Mouse (Mus musculus): ENCODE data around the gene Dnajb8.

Dnajb8 gene

DNA sequence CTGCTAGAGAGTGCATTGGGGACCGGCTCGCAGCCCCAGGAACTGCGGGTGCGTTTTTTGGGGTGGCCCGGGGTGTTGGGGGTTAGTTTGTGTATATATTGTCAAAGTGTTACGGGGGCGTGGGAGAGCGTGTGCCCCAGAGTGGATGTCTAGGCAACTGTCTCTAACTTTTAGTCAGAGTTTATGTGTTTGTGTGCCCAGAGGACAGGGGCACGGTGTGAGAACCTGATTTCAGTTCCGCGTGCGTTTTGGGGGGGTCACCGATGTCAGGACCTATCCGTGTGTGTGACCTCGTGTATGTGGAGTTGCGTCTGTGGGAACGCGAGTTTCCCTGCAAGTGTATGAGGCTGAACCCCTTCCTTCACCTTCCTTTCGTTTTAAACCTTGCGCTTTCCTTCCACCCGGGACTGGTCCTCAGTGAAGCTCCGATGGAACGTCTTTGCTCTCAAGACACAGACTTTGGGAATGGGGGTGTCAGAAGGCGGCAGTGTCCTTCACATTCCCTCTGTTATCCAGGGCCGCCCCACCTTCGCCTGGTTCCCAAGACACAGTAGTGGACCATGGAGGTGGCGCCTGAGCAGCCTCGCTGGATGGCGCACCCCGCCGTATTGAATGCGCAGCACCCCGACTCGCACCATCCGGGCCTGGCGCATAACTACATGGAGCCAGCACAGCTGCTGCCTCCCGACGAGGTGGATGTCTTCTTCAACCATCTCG is 22.9 kb upstream of the Dnajb8 start:
- DNase-seq (ENCODE audit: low spot score in 2 of 2), result no peak

DNA sequence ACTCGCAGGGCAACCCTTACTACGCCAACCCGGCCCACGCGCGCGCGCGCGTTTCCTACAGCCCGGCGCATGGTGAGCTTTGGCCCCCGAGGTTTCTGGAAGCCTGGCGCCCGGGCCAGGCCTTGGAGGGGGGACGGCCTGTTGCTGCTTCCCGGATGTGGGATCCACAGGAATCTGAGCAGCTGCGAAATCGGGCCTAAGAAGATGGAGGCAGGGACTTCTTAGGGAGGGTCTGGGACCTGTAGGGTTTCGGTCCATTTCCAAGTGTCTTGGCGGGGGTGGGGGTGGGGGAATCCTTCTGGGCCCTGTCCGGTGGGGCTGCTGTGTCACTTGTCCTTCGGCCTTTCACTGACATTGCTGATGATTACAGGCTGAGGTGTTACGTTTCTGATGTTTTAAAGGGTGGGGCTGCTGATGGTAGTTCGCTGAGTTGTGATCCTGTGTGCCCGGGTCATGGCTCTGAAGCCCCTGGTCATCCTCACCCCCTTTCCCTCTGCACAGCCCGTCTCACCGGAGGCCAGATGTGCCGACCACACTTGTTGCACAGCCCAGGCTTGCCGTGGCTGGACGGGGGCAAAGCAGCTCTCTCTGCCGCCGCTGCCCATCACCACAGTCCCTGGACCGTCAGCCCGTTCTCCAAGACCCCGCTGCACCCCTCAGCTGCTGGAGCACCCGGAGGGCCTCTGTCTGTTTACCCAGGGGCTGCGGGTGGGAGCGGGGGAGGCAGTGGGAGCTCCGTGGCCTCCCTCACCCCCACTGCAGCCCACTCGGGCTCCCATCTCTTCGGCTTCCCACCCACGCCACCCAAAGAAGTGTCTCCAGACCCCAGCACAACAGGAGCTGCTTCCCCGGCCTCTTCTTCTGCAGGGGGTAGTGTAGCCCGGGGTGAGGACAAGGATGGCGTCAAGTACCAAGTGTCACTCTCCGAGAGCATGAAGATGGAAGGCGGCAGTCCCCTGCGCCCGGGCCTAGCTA is 22.1 kb upstream of the Dnajb8 start:
- DNase-seq (ENCODE audit: low spot score in 2 of 2), result no peak

DNA sequence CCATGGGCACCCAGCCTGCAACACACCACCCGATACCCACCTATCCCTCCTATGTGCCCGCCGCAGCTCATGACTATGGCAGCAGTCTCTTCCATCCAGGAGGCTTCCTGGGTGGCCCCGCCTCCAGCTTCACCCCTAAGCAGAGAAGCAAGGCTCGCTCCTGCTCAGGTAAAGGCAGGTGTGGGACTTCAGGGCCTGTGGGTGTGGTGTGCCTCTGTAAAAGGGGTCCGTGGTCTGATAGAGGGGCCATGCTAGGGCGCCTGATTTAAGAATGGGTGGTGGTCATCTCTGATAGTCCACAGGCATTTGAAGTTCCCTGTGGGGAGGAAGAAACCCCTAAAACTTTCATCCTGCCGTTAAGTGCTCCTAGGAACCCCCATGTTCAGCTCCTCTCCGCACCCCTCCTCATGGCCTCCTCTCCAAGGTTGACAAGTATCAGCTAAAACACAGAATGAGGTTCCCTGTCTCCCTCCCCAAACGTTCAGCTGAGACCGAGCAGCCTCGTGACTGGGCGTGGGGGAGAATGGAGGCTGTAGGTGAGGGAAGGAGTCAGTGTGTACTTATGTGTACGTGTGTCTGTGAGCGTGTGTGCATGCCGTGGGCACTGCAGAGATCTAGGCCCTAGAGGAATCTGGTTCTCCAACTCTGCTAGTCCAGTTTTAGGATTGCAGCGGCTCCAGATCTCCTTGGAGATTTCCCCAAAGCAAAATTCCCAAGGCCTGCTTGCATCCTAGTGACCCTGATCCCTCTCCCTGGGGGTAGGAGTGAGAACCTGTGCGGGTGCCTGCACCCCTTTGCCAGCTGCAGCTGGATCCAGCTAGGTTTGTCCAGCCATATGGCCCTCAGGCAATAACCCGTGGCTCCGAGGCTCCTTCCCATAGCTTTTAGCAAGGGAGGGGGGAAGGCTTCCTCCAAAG is 21.1 kb upstream of the Dnajb8 start:
- no peak for DNase-seq (ENCODE audit: low spot score in 2 of 2)

DNA sequence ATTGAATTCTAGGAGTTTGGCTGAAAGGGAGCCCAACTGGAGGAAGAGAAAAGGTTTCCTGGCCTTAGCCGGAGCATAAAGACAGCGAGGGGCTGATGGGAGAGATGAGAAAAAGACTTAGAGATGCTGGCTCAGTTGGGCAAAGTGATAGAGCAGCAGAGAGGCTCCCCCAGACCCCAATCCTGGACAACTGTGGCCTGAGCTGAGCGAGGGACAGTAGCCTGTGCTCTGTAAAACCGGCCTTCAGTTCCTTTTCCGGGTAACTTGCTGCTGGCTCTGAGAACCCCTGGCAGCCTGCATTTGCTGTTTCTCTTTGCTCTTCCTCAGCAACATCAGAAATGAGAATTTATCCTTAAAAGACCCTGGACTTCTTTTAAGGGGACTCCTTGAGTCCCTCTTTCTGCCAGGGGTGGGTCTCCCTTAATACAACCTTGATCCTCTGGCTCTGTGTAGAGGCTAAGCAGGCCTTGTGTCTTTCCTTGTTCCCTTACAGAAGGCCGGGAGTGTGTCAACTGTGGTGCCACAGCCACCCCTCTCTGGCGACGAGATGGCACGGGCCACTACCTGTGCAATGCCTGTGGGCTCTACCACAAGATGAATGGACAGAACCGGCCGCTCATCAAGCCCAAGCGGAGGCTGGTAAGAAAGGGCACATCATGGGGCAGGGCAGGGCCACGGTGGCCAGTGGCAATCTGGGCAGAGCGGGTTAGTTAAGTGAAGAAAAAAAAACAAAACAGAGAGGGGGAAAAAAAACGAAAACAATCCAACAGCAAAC is 20.0 kb upstream of the Dnajb8 start:
- DNase-seq (ENCODE audit: low spot score in 2 of 2), result no peak

DNA sequence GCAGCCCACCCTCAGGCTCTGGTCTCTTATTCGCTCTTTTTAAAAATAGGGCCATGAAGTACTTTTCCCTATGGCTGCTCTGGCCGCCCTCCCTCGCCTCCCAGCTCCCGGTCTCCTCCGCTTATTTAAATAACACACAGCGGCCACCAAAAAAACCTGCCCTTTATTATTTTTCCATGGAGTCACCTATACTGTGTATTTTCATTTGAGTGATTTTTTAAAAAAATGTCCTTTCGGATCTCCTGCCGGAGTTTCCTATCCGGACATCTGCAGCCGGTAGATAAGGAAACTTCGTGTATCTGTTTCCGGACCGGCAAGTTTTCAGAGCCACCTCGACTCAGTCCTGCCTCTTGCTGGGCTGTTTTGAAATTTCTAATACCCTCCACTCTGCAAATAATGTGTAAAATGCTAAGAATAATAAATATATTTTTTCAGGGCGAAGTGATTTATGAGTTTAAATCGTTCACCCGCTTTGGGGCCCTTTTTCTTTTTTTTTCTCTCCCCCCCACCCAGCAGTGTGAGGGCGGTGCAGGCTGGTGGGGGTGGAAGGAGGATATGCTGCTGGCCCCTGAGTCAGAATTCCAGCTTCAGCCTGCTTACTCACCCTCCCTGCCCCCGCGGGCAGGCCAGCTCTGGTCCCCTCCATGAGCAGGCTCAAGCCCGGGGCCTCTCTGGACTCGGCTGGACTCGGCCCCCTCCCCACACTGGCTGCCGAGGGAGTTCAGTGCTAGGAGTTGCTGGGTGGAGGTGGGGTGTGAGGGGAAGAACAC is 19.0 kb upstream of the Dnajb8 start:
- DNase-seq (ENCODE audit: low spot score in 2 of 2), result no peak

DNA sequence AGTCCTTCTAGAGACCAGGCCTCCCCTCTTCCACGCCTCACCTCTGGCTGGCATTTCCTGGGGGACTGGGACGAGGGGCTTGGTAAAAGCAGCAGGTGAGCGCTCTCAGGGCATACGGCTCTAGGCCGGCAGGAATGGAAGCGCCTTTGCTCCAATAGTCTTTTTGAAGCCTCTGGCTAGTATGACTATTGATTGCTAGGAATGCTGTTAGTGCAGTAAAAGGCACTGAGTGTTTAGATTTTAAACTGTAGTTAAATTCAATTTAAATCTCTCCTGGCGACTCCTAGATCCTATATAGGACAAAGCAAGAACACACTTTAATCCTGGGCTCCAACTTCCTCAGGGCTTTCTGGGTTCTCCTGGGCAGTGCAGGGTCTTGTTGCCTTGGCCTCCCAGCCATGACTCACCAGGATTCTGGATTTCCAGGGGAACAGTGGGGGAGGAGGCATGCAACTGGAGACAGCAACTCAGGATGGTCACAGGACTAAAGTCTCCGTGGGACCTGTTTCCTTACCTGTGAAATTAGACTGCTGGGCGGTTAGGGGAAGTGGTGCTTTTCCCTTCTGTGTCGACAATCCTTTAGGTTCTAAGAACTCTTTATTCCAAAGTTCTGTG is 18.2 kb upstream of the Dnajb8 start:
- DNase-seq (ENCODE audit: low spot score in 2 of 2), result no peak

DNA sequence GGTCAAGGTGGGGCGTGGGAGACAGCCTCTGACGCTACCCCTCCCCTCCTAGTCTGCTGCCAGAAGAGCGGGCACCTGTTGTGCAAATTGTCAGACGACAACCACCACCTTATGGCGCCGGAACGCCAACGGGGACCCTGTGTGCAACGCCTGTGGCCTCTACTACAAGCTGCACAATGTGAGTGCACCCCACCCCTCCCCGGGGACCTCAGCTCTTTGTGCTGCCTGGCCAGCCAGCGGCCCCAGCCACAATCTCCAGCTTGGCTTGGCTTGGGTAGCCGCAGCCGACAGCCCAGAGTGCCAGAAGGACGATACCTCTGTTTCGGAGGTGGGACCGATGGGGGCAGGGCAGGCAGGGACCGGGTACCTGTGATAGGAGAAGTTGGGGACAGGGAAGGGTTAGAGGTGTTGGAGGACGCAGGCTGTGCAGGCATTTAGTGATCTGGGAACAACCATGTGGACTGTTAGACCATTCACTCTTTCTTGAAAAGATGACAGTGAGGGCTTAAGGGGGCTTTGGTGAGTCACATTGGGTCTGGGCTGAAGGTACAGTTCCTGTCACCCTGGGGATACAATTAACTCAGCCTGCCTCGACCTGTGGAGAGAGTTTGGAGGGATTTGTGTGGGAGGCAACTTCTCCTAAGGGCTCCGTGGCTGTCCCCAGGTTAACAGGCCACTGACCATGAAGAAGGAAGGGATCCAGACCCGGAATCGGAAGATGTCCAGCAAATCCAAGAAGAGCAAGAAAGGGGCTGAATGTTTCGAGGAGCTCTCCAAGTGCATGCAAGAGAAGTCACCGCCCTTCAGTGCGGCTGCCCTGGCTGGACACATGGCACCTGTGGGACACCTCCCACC is 17.3 kb upstream of the Dnajb8 start:
- no peak for DNase-seq (ENCODE audit: low spot score in 2 of 2)

DNA sequence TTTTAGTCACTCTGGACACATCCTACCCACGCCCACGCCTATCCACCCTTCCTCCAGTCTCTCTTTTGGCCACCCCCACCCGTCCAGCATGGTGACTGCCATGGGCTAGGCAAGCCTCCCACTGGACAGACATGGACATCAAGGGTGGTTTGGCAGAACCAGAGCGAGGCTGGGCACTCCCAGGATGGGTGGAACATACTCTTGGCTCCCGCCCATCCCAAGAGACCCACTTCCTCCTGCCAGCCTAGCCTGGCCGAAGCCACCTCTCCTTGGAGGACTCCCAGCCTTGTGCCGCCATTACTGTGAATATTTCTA is 16.7 kb upstream of the Dnajb8 start:
- no peak for DNase-seq (ENCODE audit: low spot score in 2 of 2)

DNA sequence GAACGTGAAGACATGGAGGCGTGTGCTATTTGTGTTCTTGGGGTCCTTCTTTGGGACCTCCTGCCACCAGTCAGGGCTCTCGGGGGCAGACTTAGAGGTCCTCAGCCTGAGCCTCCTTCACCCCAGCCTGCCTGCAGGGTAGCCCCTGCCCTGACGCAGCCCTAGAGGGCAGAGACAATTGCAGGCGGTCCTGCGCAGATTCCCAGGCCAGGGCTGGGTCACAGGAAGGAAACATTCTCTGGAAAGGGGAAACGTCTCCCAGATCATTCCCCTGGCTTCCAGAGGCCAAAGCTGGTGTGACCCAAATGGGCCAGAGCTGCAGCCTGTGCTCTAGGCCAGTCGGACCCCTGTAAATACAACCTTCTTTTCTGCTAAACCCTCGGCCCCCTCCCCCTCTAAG is 16.1 kb upstream of the Dnajb8 start:
- no peak for DNase-seq (ENCODE audit: low spot score in 2 of 2)

DNA sequence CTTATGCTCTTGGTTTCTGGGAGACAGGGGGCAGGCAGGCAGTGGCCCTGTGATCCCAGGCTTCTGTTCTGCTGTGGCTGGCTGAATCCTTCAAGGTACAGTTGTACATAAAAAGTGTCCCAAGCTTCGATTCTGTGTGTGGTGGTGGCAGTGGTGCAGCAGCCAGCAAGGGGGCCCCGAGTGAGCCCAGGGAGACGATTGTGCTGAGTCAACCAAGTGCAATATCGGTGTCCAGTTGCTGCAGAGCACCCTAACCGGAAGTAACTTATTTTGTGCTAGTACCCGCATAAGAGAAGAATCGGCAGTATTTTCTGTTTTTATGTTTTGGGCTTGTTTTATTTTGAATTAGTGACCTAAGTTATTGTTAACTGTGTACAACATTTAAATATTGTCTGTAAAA is 15.5 kb upstream of the Dnajb8 start:
- no peak for DNase-seq (ENCODE audit: low spot score in 2 of 2)

DNA sequence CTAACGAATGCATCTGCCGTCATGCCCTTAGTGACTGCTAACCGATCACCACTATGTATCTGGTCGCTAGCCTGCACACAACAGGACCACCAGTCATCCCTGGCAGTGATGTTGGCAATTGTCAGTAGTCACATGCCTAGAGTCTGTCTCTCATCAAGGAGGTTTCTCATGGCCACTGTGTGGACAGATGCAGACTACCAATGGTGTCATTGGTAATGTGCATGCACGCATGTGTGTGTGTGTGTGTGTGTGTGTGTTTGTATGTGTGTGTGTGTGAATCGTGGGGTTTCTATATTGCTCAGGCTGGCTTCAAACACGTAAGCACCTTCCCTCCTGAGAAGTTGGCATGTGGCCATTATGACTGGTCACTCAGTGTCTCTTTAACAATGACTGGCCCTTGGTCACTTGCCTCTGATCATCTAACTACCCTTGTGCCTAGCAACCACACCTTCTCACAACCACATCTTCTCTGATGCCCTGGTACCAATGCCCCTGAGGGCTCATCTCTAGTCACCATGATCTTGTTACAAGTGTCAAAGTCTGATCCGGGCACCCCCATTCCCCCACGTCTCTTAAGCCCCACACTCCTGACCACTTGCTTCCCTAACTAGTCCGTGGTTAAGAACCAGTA is 14.6 kb upstream of the Dnajb8 start:
- no peak for DNase-seq (ENCODE audit: low spot score in 2 of 2)

DNA sequence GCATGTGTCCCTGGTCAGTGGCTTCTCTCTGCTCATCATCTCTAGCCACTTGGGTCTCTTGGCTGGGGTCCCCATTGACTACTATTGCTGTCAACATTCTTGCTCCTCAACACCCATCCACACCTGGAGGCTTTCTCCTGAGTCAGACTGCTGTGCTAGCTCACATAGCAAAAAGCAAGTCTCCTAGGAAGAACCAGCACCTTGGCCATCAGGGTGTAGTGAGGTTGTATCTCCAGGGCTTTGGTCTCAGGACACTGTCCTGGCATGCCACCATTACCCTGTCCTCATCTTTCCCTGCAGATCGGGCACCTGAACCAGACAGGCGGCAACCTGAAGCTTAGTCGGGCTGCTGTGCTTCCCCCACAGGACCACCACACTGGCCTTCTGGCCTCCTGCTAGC is 13.7 kb upstream of the Dnajb8 start:
- no peak for DNase-seq (ENCODE audit: low spot score in 2 of 2)

DNA sequence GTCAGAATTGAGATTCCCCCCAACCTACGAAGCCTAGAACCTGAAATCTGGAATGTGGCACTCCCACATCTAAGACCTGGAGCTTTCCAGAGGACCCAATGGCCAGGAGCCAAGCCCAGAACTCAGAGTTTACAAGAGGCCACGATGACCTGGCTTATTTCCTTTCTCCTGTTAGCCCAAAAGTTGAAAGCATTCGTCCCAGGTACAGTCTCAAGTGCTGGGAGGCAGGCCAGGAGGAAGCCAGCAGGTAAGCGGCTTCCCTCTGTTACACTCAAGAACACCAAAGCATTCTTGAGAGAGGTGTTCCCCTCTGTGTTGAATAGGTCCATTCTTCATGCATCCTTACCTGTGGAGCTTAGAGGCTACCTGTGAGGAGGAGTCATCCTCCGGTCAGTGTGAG is 12.6 kb upstream of the Dnajb8 start:
- no peak for DNase-seq (ENCODE audit: low spot score in 2 of 2)

DNA sequence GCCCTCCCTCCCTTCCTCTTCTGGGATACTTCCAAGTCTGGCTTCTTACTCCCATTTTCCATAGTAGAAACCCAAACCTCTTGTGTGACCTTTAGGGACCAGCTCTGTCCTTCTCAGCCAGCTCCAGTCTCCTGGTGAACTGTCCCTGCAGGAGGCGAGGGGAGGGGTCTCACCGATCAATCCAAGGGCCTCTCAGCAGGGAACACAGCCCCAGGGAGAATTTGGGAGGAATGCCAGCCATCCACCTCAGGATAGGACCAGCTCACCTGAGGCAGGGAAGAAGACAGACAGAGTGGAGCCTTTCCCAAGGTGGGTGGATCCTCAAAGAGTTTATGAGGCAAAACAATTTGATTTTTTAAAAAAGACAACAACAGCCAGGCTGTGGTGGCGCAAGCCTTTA is 11.9 kb upstream of the Dnajb8 start:
- DNase-seq (ENCODE audit: low spot score in 2 of 2), result no peak

DNA sequence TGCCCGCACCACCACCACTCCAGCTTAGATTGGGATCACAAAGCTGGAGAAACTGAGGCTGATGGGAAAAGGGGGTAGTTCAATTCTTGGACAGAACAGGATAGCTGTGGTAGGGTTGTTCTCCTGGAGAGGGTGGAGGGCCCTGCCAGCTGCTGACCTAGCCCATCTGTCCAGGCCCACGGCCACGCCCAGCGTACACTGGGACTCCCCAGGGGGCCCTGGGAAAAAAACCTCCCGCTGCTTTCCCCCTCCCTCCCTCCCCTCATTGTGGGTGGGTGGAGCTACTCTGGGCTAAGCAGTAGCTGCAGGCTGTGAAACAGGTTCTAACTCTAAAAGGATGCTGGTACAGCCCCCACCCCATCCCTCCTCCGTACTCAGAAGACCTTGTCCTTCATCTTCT is 6.3 kb upstream of the Dnajb8 start:
- no peak for DNase-seq (ENCODE audit: low spot score in 2 of 2)

DNA sequence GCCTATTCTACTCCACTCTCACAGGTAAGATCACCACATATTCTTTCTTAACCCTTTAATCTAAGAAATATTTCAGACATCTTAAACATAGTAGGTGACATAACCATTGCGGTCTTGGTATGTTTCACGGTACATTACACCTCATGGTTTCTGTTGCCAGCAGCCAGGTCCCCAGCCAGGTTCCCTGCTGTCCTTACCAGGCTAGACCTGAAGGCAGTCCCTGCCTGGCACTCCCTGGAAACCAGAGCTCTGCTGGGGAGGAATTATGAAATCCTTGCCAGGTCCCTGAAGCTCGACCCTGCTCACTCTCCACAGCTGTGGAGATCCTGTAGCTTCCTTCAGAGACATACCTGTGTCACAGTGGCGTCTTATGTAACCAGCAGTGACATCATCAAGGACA is 5.9 kb upstream of the Dnajb8 start:
- DNase-seq (ENCODE audit: low spot score in 2 of 2), result no peak

DNA sequence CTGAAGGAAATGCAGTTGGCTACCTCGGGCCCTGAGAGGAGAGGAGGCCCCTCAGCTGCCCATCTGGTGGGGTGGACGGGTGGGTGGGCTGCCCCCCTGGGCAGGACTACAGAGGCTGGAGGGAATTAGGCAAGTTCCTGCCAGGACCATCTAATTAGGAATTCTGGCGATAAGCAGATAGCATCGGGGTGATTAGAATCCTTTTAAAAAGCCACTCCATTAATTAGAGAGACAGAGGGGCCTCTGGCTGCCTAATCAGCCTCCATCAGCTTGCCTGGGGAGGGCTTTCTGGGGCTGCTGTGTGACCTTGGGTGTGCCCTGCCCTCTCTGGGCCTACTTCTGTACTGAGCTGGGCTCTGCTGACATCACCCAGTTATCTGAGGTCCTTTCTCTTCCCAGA is 3.0 kb upstream of the Dnajb8 start:
- DNase-seq (ENCODE audit: low spot score in 2 of 2), result no peak

DNA sequence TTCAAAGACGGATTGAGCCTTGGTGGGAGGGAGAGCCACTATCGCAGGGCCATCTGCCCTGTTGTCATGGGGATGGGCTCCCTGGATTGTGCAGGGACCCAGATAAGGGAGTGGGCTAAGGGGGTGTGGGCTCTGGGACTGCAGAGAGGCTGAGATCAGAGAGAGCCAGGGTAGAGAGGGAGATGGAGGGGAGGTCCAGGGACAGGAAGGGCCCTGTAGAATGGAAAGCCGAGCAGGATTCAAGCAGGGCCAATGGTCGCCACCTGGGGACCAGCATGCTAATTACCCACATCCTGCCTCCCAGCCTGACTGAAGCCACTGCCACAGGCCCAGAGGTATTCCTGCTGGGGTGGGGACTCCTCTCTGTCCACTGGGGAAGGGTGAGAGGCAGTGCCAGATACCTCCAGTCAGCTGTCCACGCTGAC is 4.5 kb downstream of the Dnajb8 start:
- DNase-seq (ENCODE audit: low spot score in 2 of 2), result no peak

DNA sequence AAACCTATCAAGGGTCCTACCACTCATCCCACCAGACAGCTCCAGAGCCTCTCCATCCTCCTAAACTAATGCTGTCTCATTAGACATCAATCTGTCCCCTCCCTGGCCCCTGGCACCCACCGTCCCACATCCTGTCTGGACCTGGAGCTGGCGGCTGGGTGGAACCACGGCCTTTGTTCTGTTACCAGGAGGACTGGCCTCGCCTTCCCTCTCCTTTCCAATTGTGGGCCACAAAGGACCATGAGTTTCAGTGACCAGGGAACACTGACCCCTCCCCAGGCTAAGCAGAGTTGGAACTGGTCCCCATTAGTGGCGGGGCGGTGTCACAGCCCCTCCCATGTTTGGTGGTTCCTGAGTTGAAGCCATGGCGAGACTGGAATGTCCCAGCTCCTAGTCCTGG is 5.5 kb downstream of the Dnajb8 start:
- no peak for DNase-seq (ENCODE audit: low spot score in 2 of 2)

Measured in cerebellum, postnatal 4 days (tissue).